Mouse (Mus musculus): ENCODE data around the gene Hoxa3. TPM values are rescaled to one million over a fixed set of nuclear protein-coding genes. Genes with fewer than 3 reads are reported as not detected.

Hoxa3 gene
- polyA plus RNA-seq, 1 experiment from 2014 or later = 2.2 TPM

DNA sequence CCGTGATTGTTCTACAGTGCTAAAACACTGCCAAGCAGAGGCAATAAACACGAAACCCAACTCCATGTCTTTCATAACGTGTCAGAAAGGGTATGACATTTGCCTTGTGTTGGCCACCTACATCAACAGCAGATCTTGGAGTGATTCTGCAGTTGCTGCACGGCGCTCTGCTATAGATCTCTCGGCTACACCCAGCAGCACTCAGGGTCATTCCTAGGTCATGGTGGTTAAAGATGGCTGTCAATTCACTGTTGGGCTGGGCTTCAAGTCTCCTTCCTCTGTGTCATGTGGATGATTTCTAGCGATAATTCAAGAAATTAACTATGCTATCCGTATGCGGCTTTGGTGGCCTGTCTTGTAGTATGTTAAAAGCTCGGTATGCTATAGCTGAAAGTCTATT lies 74.6 kb downstream of the Hoxa3 start:
- no peak overlapping the region for H3K4me3 ChIP-seq
- no peaks in the 10 kb centered on the region for H3K36me3 ChIP-seq
- no peaks in the 10 kb centered on the region for H3K27me3 ChIP-seq
- H3K4me2 ChIP-seq = no peak overlapping the region
- H3K9ac ChIP-seq = no peak overlapping the region
- no peak for ATAC-seq (ENCODE audit: insufficient number of reproducible peaks, low FRiP score, low TSS enrichment, low read depth)
- no peaks in the 10 kb centered on the region for H3K4me1 ChIP-seq
- no peaks in the 10 kb centered on the region for H3K9me3 ChIP-seq
- WGBS = 61% methylated on average over 10 of the region's 10 CpGs
- H3K27ac ChIP-seq = no peak overlapping the region

DNA sequence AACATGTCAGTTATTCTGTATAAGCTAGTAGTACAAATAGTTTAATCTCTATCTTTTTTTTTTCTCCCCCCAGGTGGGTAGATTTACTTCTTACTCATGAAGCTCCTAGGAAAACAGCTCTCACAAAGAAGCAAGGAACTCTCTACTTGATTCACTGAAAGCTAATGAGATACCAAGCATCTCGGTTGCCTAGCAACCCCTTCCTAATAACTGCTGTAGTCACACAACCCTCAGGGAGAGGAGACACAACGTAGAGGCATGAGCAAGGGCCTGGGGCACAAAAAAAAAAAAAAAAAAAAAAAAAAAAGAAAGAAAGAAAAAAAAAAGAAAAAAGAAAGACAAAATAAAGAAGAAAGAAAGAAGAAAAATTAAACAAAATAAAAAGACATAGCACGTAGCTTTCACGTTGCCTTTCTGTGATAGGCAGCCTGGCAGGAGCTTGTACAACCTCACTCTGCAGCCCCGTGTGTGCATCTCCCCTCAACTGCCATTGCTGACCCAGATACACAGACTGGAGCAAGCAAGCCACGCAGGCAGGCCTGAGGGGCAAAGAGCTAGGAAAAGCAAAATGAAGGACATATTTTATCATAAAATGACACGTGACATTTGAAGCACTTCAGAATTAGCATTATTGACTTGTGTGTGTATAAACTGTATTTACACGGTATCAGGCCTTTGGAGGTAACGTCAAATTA lies 75.1 kb downstream of the Hoxa3 start:
- ATAC-seq (ENCODE audit: insufficient number of reproducible peaks, low FRiP score, low TSS enrichment, low read depth) = no peak
- Histone ChIP-seq H3K4me3 (no peak overlapping the region), H3K27ac (no peak overlapping the region), H3K27me3 (no peaks in the 10 kb centered on the region), H3K9me3 (no peaks in the 10 kb centered on the region), H3K9ac (no peak overlapping the region), H3K4me2 (no peak overlapping the region), H3K4me1 (no peaks in the 10 kb centered on the region), H3K36me3 (no peaks in the 10 kb centered on the region)
- 60% methylated on average over 9 of the region's 9 CpGs for WGBS

- no peak for ATAC-seq (ENCODE audit: insufficient number of reproducible peaks, low FRiP score, low TSS enrichment, low read depth)
- WGBS = 76% methylated on average over 4 of the region's 4 CpGs
- Histone ChIP-seq H3K9me3 (no peaks in the 10 kb centered on the region), H3K27ac (no peak overlapping the region), H3K4me2 (no peak overlapping the region), H3K4me1 (no peaks in the 10 kb centered on the region), H3K4me3 (no peak overlapping the region), H3K36me3 (no peaks in the 10 kb centered on the region), H3K27me3 (no peaks in the 10 kb centered on the region), H3K9ac (no peak overlapping the region)
Observed at GRCm38 (mm10) chr6:52123673-52124072, 89.5 kb downstream of the Hoxa3 start.

DNA sequence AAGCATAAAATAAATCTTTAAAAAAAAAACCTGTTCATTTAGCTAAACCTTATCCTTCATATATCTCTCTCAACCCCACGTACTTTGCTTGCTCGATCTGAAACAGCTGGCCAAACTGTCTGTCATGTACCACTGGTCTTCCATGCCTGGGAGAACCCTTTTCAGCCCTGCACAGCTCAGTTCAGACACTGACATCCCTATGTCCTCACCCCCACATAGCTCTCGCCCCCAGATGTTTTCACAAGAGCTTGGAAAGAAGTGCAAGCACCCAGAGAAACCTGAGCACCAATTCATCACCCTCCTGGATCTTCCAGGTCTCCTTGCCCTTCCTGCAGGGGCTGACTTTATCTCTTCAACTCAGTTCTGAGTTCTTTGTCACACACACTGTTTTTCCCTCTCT lies 92.0 kb downstream of the Hoxa3 start:
- Histone ChIP-seq H3K9ac (no peak overlapping the region), H3K4me2 (no peak overlapping the region)
- WGBS = 51% methylated on average over 3 of the region's 3 CpGs

More for the DNA sequence above, 92.0 kb downstream of the Hoxa3 start:
- no peaks in the 10 kb centered on the region for H3K36me3 ChIP-seq
- H3K9me3 ChIP-seq = no peaks in the 10 kb centered on the region
- H3K27me3 ChIP-seq = 0 out of 2 replicates have a peak, but pooled peaks cover 2% of the 10 kb centered on the region
- H3K27ac ChIP-seq = no peak overlapping the region
- H3K4me1 ChIP-seq = 0 out of 2 replicates have a peak, but pooled peaks cover 7% of the 10 kb centered on the region
- ATAC-seq (ENCODE audit: insufficient number of reproducible peaks, low FRiP score, low TSS enrichment, low read depth) = no peak
- H3K4me3 ChIP-seq = no peak overlapping the region

MicroRNAs within 50 kb of the gene (microRNA counts, 519-probe panel; counts per million panel counts)
- 4,086 counts per million, percentile 93 among the panel's probes with 10 or more counts for microRNA mmu-miR-196b

Small RNA genes within 50 kb of the gene (microRNA-seq; reads per million reads assigned to microRNA genes)
- gene Mir196b = 48,091 reads per million, percentile 98 among the genes with 10 or more reads in this experiment

Other genes with a start within 250 kb of the Hoxa3 start
- gene Skap2, start 200.8 kb downstream of the Hoxa3 start, polyA plus RNA-seq (2015; fragmentation: Nextera tagmentation; extraction: Ambion mirVana) = 18.7 and 18.8 TPM in 2 replicates
- 0.52 and 0.68 TPM in 2 replicates for gene Hoxa1, start 55.0 kb downstream of the Hoxa3 start, polyA plus RNA-seq (2015; fragmentation: Nextera tagmentation; extraction: Ambion mirVana)
- 0.59 and 0.76 TPM in 2 replicates for gene Hoxa2, start 48.5 kb downstream of the Hoxa3 start, polyA plus RNA-seq (2015; fragmentation: Nextera tagmentation; extraction: Ambion mirVana)
- 0.10 and 0.26 TPM in 2 replicates for gene 5730596B20Rik, start 35.8 kb downstream of the Hoxa3 start, polyA plus RNA-seq (2015; fragmentation: Nextera tagmentation; extraction: Ambion mirVana)
- gene Hoxa4, start 21.6 kb downstream of the Hoxa3 start, polyA plus RNA-seq (2015; fragmentation: Nextera tagmentation; extraction: Ambion mirVana) = 0.52 and 0.63 TPM in 2 replicates
- gene Hoxa5, start 8.7 kb downstream of the Hoxa3 start, polyA plus RNA-seq (2015; fragmentation: Nextera tagmentation; extraction: Ambion mirVana) = 1.7 and 2.1 TPM in 2 replicates
- 0.41 and 1.1 TPM in 2 replicates for gene Hoxa6, start 4.6 kb downstream of the Hoxa3 start, polyA plus RNA-seq (2015; fragmentation: Nextera tagmentation; extraction: Ambion mirVana)
- 0.70 TPM in 1 of 2 replicates, not detected in the other for gene Gm28308, start within 50 bp of the Hoxa3 start, polyA plus RNA-seq (2015; fragmentation: Nextera tagmentation; extraction: Ambion mirVana)
- 12.0 and 12.9 TPM in 2 replicates for gene Hoxa7, start 8.5 kb upstream of the Hoxa3 start, polyA plus RNA-seq (2015; fragmentation: Nextera tagmentation; extraction: Ambion mirVana)
- 30.8 and 34.0 TPM in 2 replicates for gene Hoxa9, start 17.8 kb upstream of the Hoxa3 start, polyA plus RNA-seq (2015; fragmentation: Nextera tagmentation; extraction: Ambion mirVana)
- 86.8 and 108 TPM in 2 replicates for gene Hoxa10, start 27.5 kb upstream of the Hoxa3 start, polyA plus RNA-seq (2015; fragmentation: Nextera tagmentation; extraction: Ambion mirVana)
- gene Hoxa11, start 32.5 kb upstream of the Hoxa3 start, polyA plus RNA-seq (2015; fragmentation: Nextera tagmentation; extraction: Ambion mirVana) = 23.3 and 33.4 TPM in 2 replicates
- 11.0 and 17.4 TPM in 2 replicates for gene Hoxa13, start 47.5 kb upstream of the Hoxa3 start, polyA plus RNA-seq (2015; fragmentation: Nextera tagmentation; extraction: Ambion mirVana)
- gene Evx1, start 100.2 kb upstream of the Hoxa3 start, polyA plus RNA-seq (2015; fragmentation: Nextera tagmentation; extraction: Ambion mirVana) = 0.19 and 0.59 TPM in 2 replicates